Mouse (Mus musculus) intestine, postnatal 0 days (tissue): ENCODE data around the gene Olfr701. TPM values are rescaled to one million over a fixed set of nuclear protein-coding genes. Genes with fewer than 3 reads are reported as not detected.

Experiments
- ATAC-seq: fragments of 200-750 bp; cut with Nextera tagmentation; 2 replicates; pipeline ENCODE4 v1.8.0; 2017; ENCODE audit warnings: mild to moderate bottlenecking, moderate TSS enrichment, moderate library complexity
- H3K27ac ChIP-seq: fragments of 300-500 bp; sonication (generic); 2 replicates; pipeline ENCODE4 v1.5.1; 2014; ENCODE audit warnings: mild to moderate bottlenecking, low read depth, low read length, moderate library complexity
- H3K27me3 ChIP-seq: fragments of 300-500 bp; sonication (generic); replicated peaks from 2 replicates; pipeline ENCODE4 v1.6.1; 2014; ENCODE audit warnings: low read length, mixed read lengths; ENCODE audit not compliant: control insufficient read depth, insufficient read depth
- H3K36me3 ChIP-seq: fragments of 300-500 bp; sonication (generic); 2 replicates; pipeline ENCODE4 v1.6.1; 2014; ENCODE audit warnings: mild to moderate bottlenecking, moderate library complexity; ENCODE audit not compliant: control insufficient read depth, insufficient read depth
- H3K4me1 ChIP-seq: fragments of 300-500 bp; sonication (generic); replicated peaks from 2 replicates; pipeline ENCODE4 v1.6.1; 2014; ENCODE audit warnings: antibody characterized with exemption, low read length, mixed read lengths; ENCODE audit not compliant: control insufficient read depth, insufficient read depth
- H3K4me2 ChIP-seq: fragments of 300-500 bp; sonication (generic); replicated peaks from 2 replicates; pipeline ENCODE4 v1.6.1; 2014; ENCODE audit warnings: low read depth, mild to moderate bottlenecking, moderate library complexity
- H3K4me3 ChIP-seq: fragments of 300-500 bp; sonication (generic); 2 replicates; pipeline ENCODE4 v1.5.1; 2014; ENCODE audit warnings: low read depth, low read length
- H3K9ac ChIP-seq: fragments of 300-500 bp; sonication (generic); 2 replicates; pipeline ENCODE4 v1.6.1; 2014; ENCODE audit warnings: mild to moderate bottlenecking, low read depth, low read length
- H3K9me3 ChIP-seq: fragments of 300-500 bp; sonication (generic); 2 replicates; pipeline ENCODE4 v1.6.1; 2016; ENCODE audit warnings: mixed run types; ENCODE audit not compliant: control insufficient read depth
- CTCF ChIP-seq: sonication (generic); IDR thresholded peaks from 2 replicates; pipeline ENCODE4 v1.5.1; 2016; ENCODE audit warnings: low read depth, mild to moderate bottlenecking, control low read depth, antibody characterized with exemption, moderate library complexity
- WGBS: fragments of 180-500 bp; shearing (Covaris S2); extraction: QIAGEN DNeasy Blood & Tissue Kit; methylation state at CpG from one replicate; pipeline ENCODE4 v1.1.7; 2014; 5-methylcytosine and 5-hydroxymethylcytosine counted together
- polyA plus RNA-seq: library from polyadenylated mRNA; unstranded; fragments of >200 nt; fragmentation: Nextera tagmentation; extraction: Ambion mirVana; gene quantifications from 2 replicates; pipeline ENCODE4 v1.2.1, GENCODE M21; 2015

Olfr701 gene
- polyA plus RNA-seq, 1 experiment from 2014 or later, result not detected

- 56% methylated on average over 2 of the region's 2 CpGs for WGBS
- no peak for ATAC-seq
- Histone ChIP-seq H3K4me1 (no peaks in the 10 kb centered on the region), H3K4me3 (no peak within 1 kb of the TSS), H3K27ac (no peak within 1 kb of the TSS), H3K4me2 (no peak within 1 kb of the TSS), H3K36me3 (no peaks in the 10 kb centered on the region), H3K27me3 (no peaks in the 10 kb centered on the region), H3K9me3 (no peaks in the 10 kb centered on the region), H3K9ac (no peak within 1 kb of the TSS)
- no peak for TF ChIP-seq CTCF
These were observed 29.1 kb downstream of the Olfr701 start, which contains the start of gene Olfr703 for GRCm38 (mm10) chr7:106843060-106843459. TSS of gene Olfr703 (plus strand) at chr7:106843360.

- Histone ChIP-seq H3K9ac (no peak within 1 kb of the TSS), H3K4me3 (no peak within 1 kb of the TSS), H3K27me3 (no peaks in the 10 kb centered on the region), H3K27ac (no peak within 1 kb of the TSS), H3K36me3 (no peaks in the 10 kb centered on the region), H3K4me1 (no peaks in the 10 kb centered on the region), H3K9me3 (no peaks in the 10 kb centered on the region), H3K4me2 (no peak within 1 kb of the TSS)
- no peak for TF ChIP-seq CTCF
- ATAC-seq, result no peak
These were observed 49.0 kb downstream of the Olfr701 start, which contains the start of gene Olfr704 for GRCm38 (mm10) chr7:106862885-106863284. TSS of gene Olfr704 (plus strand) at chr7:106863185.

Other genes starting within 250 kb of the Olfr701 start
- gene Olfr693, start 133.5 kb upstream of the Olfr701 start, polyA plus RNA-seq, result not detected in 2 replicates
- gene Olfr694, start 122.3 kb upstream of the Olfr701 start, polyA plus RNA-seq, result not detected in 2 replicates
- not detected in 2 replicates for gene Olfr695, start 97.7 kb upstream of the Olfr701 start, polyA plus RNA-seq
- gene Olfr697, start 71.7 kb upstream of the Olfr701 start, polyA plus RNA-seq, result not detected in 2 replicates
- gene Olfr698, start 58.7 kb upstream of the Olfr701 start, polyA plus RNA-seq, result not detected in 2 replicates
- not detected in 2 replicates for gene Olfr699, start 20.9 kb upstream of the Olfr701 start, polyA plus RNA-seq
- gene Olfr700, start 5.3 kb upstream of the Olfr701 start, polyA plus RNA-seq, result not detected in 2 replicates
- gene Olfr702, start 19.8 kb downstream of the Olfr701 start, polyA plus RNA-seq, result not detected in 2 replicates
- not detected in 2 replicates for gene Olfr703, start 29.2 kb downstream of the Olfr701 start, polyA plus RNA-seq
- not detected in 2 replicates for gene Olfr704, start 49.1 kb downstream of the Olfr701 start, polyA plus RNA-seq
- not detected in 2 replicates for gene Olfr705, start 62.8 kb downstream of the Olfr701 start, polyA plus RNA-seq
- gene Olfr706, start 74.0 kb downstream of the Olfr701 start, polyA plus RNA-seq, result not detected in 2 replicates
- gene Olfr707, start 87.1 kb downstream of the Olfr701 start, polyA plus RNA-seq, result not detected in 2 replicates
- gene Olfr1532-ps1, start 93.9 kb downstream of the Olfr701 start, polyA plus RNA-seq, result not detected in 2 replicates
- gene Olfr709-ps1, start 118.1 kb downstream of the Olfr701 start, polyA plus RNA-seq, result not detected in 2 replicates
- not detected in 2 replicates for gene Olfr710, start 134.2 kb downstream of the Olfr701 start, polyA plus RNA-seq
- gene Olfr6, start 149.8 kb downstream of the Olfr701 start, polyA plus RNA-seq, result not detected in 2 replicates
- not detected in 2 replicates for gene Olfr711, start 161.3 kb downstream of the Olfr701 start, polyA plus RNA-seq
- not detected in 2 replicates for gene Olfr2, start 191.9 kb downstream of the Olfr701 start, polyA plus RNA-seq
- not detected in 2 replicates for gene Olfr713, start 217.0 kb downstream of the Olfr701 start, polyA plus RNA-seq